Mouse (Mus musculus): ENCODE data around the gene 2310022A10Rik.

DNA sequence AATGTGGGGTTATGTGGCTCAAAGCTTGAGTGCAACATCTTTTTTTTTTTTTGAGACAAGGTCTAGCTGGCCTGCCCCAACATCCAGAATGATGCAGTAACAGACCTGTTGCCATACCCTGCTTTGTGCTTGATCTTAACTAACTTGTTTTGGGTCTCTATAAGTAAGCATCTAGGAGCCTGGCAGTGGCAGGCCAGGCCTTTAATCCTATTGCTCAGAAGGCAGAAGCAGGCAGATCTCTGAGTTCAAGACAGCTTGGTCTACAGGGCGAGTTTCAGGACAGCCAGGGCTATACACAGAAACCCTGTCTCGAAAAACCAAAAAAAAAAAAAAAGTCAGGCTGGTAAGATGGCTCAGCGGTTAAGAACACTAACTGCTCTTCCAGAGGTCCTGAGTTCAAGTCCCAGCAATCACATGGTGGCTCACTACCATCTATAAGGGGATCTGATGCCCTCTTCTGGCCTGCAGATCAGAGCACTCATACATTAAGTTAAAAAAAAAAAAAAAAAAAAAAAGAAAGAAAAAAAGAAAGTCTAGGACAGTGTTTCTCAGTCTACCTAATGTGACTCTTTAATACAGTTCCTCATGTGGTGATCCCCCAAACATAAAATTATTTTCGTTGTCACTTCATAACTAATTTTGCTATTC, 37.7 kb downstream of the 2310022A10Rik start:
- TF ChIP-seq TAL1 (IDR thresholded peaks at IDR 0.05; ENCODE audit: low read length): no peak
- no peak for TF ChIP-seq GATA1 (IDR thresholded peaks at IDR 0.05; ENCODE audit: low read length)
